ENCODE assay signal across 8 mouse cellular contexts in genomic region chr12:80132250-80133003, GRCm38 (mm10). TPM values are rescaled to one million over a fixed set of nuclear protein-coding genes. Genes with fewer than 3 reads are reported as not detected.
A peak's percentile ranks its signal among the peaks of the same experiment; 100 is the strongest.
DNase-seq lines count a peak whose midpoint lies in the region; ATAC-seq and TF ChIP-seq lines count a peak whose summit lies in the region.

No protein-coding gene starts in this region.

- peak; percentile 93 for DNase-seq in brain, embryonic 14.5 days (ENCODE audit: low read depth)
- DNase-seq in forebrain, embryonic 10.5 days (ENCODE audit: extremely low spot score, low spot score), result peak; percentile 90
- peak; percentile 92 to 96 for DNase-seq in kidney, postnatal 25 days
- peak; percentile 90 for DNase-seq in lung, adult 2 months
- peak; percentile 84 for DNase-seq in testis, postnatal 14 days (ENCODE audit: low spot score)

- TF ChIP-seq POLR2A in brain, embryonic 14.5 days (IDR thresholded peaks at IDR 0.05; ENCODE audit: borderline replicate concordance, extremely low read depth, insufficient read depth, insufficient read length, poor library complexity, severe bottlenecking), result peak; percentile 84
- TF ChIP-seq POLR2A in lung, adult 2 months (IDR thresholded peaks at IDR 0.05; ENCODE audit: borderline replicate concordance, extremely low read depth, low read depth, low read length), result peak; percentile 55; the same call in 1 of the 2 replicates

- peak; percentile 97 for TF ChIP-seq CTCF in brain, embryonic 14.5 days (IDR thresholded peaks at IDR 0.05; ENCODE audit: borderline replicate concordance, extremely low read depth, insufficient read depth, insufficient read length)
- TF ChIP-seq CTCF in lung, adult 2 months (IDR thresholded peaks at IDR 0.05; ENCODE audit: insufficient read depth, low read length), result peak; percentile 88

- peaks cover 12% of the 10 kb centered on the region for H3K27me3 ChIP-seq in forebrain, embryonic 10.5 days (ENCODE audit: poor library complexity, severe bottlenecking)
- H3K27me3 ChIP-seq in heart, embryonic 16.5 days (ENCODE audit: control insufficient read depth, insufficient read depth, low read length), result no peaks in the 10 kb centered on the region
- H3K27me3 ChIP-seq in neural tube, embryonic 15.5 days (replicated peaks), result no peaks in the 10 kb centered on the region

- WGBS in forebrain, embryonic 10.5 days, result under 1% methylated on average over 66 of the region's 66 CpGs
- WGBS in heart, embryonic 16.5 days, result under 1% methylated on average over 64 of the region's 66 CpGs
- under 1% methylated on average over 64 of the region's 66 CpGs for WGBS in lung, adult 2 months
- under 1% methylated on average over 61 of the region's 66 CpGs for WGBS in neural tube, embryonic 15.5 days

- no peaks in the 10 kb centered on the region for H3K9me3 ChIP-seq in forebrain, embryonic 10.5 days
- H3K9me3 ChIP-seq in heart, embryonic 16.5 days (replicated peaks; ENCODE audit: control insufficient read depth, low read length), result no peaks in the 10 kb centered on the region
- H3K9me3 ChIP-seq in neural tube, embryonic 15.5 days (replicated peaks), result no peaks in the 10 kb centered on the region

- peak overlapping the region; percentile 93 for H3K9ac ChIP-seq in heart, embryonic 16.5 days (ENCODE audit: low read length)
- H3K9ac ChIP-seq in neural tube, embryonic 15.5 days (replicated peaks), result peak overlapping the region; percentile 89

- H3K4me3 ChIP-seq in forebrain, embryonic 10.5 days, result peak overlapping the region; percentile 66
- H3K4me3 ChIP-seq in heart, embryonic 16.5 days (ENCODE audit: low read length), result peak overlapping the region; percentile 69
- H3K4me3 ChIP-seq in lung, adult 2 months (replicated peaks; ENCODE audit: extremely low read depth, low read depth, low read length), result peak overlapping the region; percentile 71
- peak overlapping the region; percentile 63 for H3K4me3 ChIP-seq in neural tube, embryonic 15.5 days (replicated peaks)

- peak overlapping the region; percentile 99 for H3K27ac ChIP-seq in forebrain, embryonic 10.5 days
- peak overlapping the region; percentile 99 for H3K27ac ChIP-seq in heart, embryonic 16.5 days (ENCODE audit: low read length)
- peak overlapping the region; percentile 95 for H3K27ac ChIP-seq in neural tube, embryonic 15.5 days (replicated peaks)

- H3K4me1 ChIP-seq in forebrain, embryonic 10.5 days, result peaks cover 42% of the 10 kb centered on the region
- H3K4me1 ChIP-seq in heart, embryonic 16.5 days (ENCODE audit: control insufficient read depth, insufficient read depth, low read length), result peaks cover 49% of the 10 kb centered on the region
- H3K4me1 ChIP-seq in lung, adult 2 months (ENCODE audit: control insufficient read depth, insufficient read depth, low read length), result peaks cover 28% of the 10 kb centered on the region
- H3K4me1 ChIP-seq in neural tube, embryonic 15.5 days, result peaks cover 31% of the 10 kb centered on the region

- H3K4me2 ChIP-seq in heart, embryonic 16.5 days (ENCODE audit: low read depth, low read length), result peak overlapping the region; percentile 82
- H3K4me2 ChIP-seq in neural tube, embryonic 15.5 days, result peak overlapping the region; percentile 75

- peak; percentile 32 for ATAC-seq in CD4-positive, CD25-positive, alpha-beta regulatory T cell, adult 4 months
- peak; percentile 78 for ATAC-seq in heart, embryonic 16.5 days (replicated peaks; ENCODE audit: extremely low read depth, insufficient read depth, low FRiP score)
- ATAC-seq in neural tube, embryonic 15.5 days (ENCODE audit: low FRiP score), result peak; percentile 88

- H3K36me3 ChIP-seq in forebrain, embryonic 10.5 days (replicated peaks), result 0 out of 2 replicates have a peak, but pooled peaks cover 1% of the 10 kb centered on the region
- no peaks in the 10 kb centered on the region for H3K36me3 ChIP-seq in heart, embryonic 16.5 days (ENCODE audit: control insufficient read depth, insufficient read depth)
- H3K36me3 ChIP-seq in neural tube, embryonic 15.5 days, result no peaks in the 10 kb centered on the region

RNA-seq across cellular contexts. Expression of gene Zfp36l1, which starts 19.6 kb away (rescaled TPM):
- 100 to 1,000 TPM; 139 to 188 TPM for polyA plus RNA-seq in CD4-positive, CD25-positive, alpha-beta regulatory T cell, adult 4 months (2017; shearing (Covaris generic))
- polyA plus RNA-seq in brain, embryonic 14.5 days (2012; rRNA removed), result 80.2 and 81.0 TPM in 2 replicates
- polyA plus RNA-seq in forebrain, embryonic 10.5 days (2016; fragmentation: Nextera tagmentation; extraction: Ambion mirVana), result 121 and 129 TPM in 2 replicates
- 85.5 and 90.1 TPM in 2 replicates for polyA plus RNA-seq in heart, embryonic 16.5 days (2015; fragmentation: Nextera tagmentation; extraction: Ambion mirVana)
- polyA plus RNA-seq in lung, adult 2 months (2012; rRNA removed), result 261 and 286 TPM in 2 replicates
- polyA plus RNA-seq in neural tube, embryonic 15.5 days (2015; fragmentation: Nextera tagmentation; extraction: Ambion mirVana), result 33.6 and 54.3 TPM in 2 replicates

Comparison
In these comparisons a context has a peak if more than half of its experiments do, and no peak if none do; other contexts are left out.
1. Peak in every context shown above with its lines: DNase-seq, ATAC-seq, H3K4me3 ChIP-seq and H3K27ac ChIP-seq.
2. ATAC-seq: peak in every context shown above with its lines; median percentile 88 in neural tube, embryonic 15.5 days; 78 in heart, embryonic 16.5 days; 32 in CD4-positive, CD25-positive, alpha-beta regulatory T cell, adult 4 months.